Mouse (Mus musculus): ENCODE results near the gene Tmem229b.

The Tmem229b gene

GRCm38 (mm10) chr12:79007126-79007753 lies at the start of gene Tmem229b:
Gene Tmem229b, minus strand, starts transcription at chr12:79007627.
- CTCF ChIA-PET, result no interaction called here

GRCm38 (mm10) chr12:79055276-79055675 lies 47.8 kb upstream of the Tmem229b start:
- CTCF ChIA-PET, result no interaction called here

- CTCF ChIA-PET, result no interaction called here
Observed at GRCm38 (mm10) chr12:79052073-79052472, 44.6 kb upstream of the Tmem229b start.

- CTCF ChIA-PET, result no interaction called here
Observed at GRCm38 (mm10) chr12:79050545-79051212, 43.3 kb upstream of the Tmem229b start.

- CTCF ChIA-PET, result no interaction called here
Observed at GRCm38 (mm10) chr12:79049807-79050206, 42.4 kb upstream of the Tmem229b start.

GRCm38 (mm10) chr12:79048898-79049297 lies 41.5 kb upstream of the Tmem229b start:
- CTCF ChIA-PET, result no interaction called here

GRCm38 (mm10) chr12:79047203-79047602 lies 39.8 kb upstream of the Tmem229b start:
- CTCF ChIA-PET, result no interaction called here

- CTCF ChIA-PET, result no interaction called here
Observed at GRCm38 (mm10) chr12:79046171-79046570, 38.7 kb upstream of the Tmem229b start.

- CTCF ChIA-PET, result no interaction called here
Observed at GRCm38 (mm10) chr12:79044668-79045067, 37.2 kb upstream of the Tmem229b start.

- CTCF ChIA-PET, result no interaction called here
Observed at GRCm38 (mm10) chr12:79041436-79041835, 34.0 kb upstream of the Tmem229b start.

GRCm38 (mm10) chr12:79040201-79040827 lies 32.9 kb upstream of the Tmem229b start:
- CTCF ChIA-PET, result no interaction called here

GRCm38 (mm10) chr12:79039708-79040107 lies 32.3 kb upstream of the Tmem229b start:
- CTCF ChIA-PET, result interaction anchor here (0.7 kb wide), 1 partner anchor 19 kb away, joined by 9 read pairs; no protein-coding TSS in a partner anchor

- CTCF ChIA-PET, result no interaction called here
Observed at GRCm38 (mm10) chr12:79035349-79035748, 27.9 kb upstream of the Tmem229b start.

- CTCF ChIA-PET, result no interaction called here
Observed at GRCm38 (mm10) chr12:79034331-79034730, 26.9 kb upstream of the Tmem229b start.

GRCm38 (mm10) chr12:79028911-79029861 lies 21.8 kb upstream of the Tmem229b start, which contains the start of gene Plekhh1:
Gene Plekhh1, plus strand, starts transcription at chr12:79029163.
- CTCF ChIA-PET, result interaction anchor here (0.6 to 1.1 kb wide), 2 partner anchors 50 to 1730 kb away, joined by 3 to 4 read pairs; no protein-coding TSS in a partner anchor

- CTCF ChIA-PET, result interaction anchor here (0.5 kb wide), 1 partner anchor 44 kb away, joined by 7 read pairs; no protein-coding TSS in a partner anchor
Observed at GRCm38 (mm10) chr12:79027526-79027925, 20.1 kb upstream of the Tmem229b start.

- CTCF ChIA-PET, result interaction anchor here (0.6 to 1.4 kb wide), 3 partner anchors 104 to 1478 kb away, joined by 3 to 4 read pairs (median 3); no protein-coding TSS in a partner anchor
Observed at GRCm38 (mm10) chr12:79022882-79023281, 15.5 kb upstream of the Tmem229b start.

- CTCF ChIA-PET, result interaction anchor here (0.6 to 1.4 kb wide), 3 partner anchors 67 to 747 kb away, joined by 3 to 4 read pairs (median 4); partner anchors contain the start of gene Pigh
Observed at GRCm38 (mm10) chr12:79021902-79022301, 14.5 kb upstream of the Tmem229b start.

GRCm38 (mm10) chr12:79017994-79018399 lies 10.6 kb upstream of the Tmem229b start:
- CTCF ChIA-PET, result interaction anchor here (0.7 kb wide), 2 partner anchors 73 to 165 kb away, joined by 4 read pairs; no protein-coding TSS in a partner anchor

GRCm38 (mm10) chr12:79016109-79016508 lies 8.7 kb upstream of the Tmem229b start:
- CTCF ChIA-PET, result interaction anchor here (0.5 kb wide), 1 partner anchor 153 kb away, joined by 5 read pairs; no protein-coding TSS in a partner anchor

- CTCF ChIA-PET, result no interaction called here
Observed at GRCm38 (mm10) chr12:79010569-79010968, 3.1 kb upstream of the Tmem229b start.

All from spleen, embryonic (tissue).